Mouse (Mus musculus): ENCODE results near the gene 1700025G04Rik.
"Not testable (repeated sequence)": the region's sequence is repeated elsewhere in the genome, so short reads cannot be mapped to it uniquely, and the experiment has no call there.

The 1700025G04Rik gene

GRCm38 (mm10) chr1:151810628-151811421 lies 279.1 kb downstream of the 1700025G04Rik start:
- in situ Hi-C loops (cut with MboI; ENCODE audit: low sequenced_read_pairs) = no loop called here

DNA sequence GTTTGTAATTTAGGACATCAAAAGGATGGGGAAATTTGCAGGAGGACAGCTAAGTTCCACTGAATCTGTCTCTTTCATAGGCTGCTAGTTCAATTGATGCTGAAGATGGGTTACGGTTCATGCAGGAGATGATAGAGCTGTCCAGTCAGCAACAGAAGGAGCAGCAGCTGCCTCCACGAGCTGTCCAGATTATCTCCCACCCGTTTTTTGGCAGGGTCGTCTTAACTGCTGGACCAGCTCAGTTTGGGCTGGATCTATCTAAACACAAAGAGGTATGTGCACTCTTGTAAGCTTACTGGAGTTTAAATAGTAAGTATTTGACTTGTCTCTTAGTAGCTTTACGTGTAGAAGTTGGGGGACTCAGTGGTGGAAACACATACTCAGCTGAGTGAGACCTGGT lies 282.6 kb downstream of the 1700025G04Rik start:
- in situ Hi-C loops (cut with MboI; ENCODE audit: low sequenced_read_pairs) = no loop called here

DNA sequence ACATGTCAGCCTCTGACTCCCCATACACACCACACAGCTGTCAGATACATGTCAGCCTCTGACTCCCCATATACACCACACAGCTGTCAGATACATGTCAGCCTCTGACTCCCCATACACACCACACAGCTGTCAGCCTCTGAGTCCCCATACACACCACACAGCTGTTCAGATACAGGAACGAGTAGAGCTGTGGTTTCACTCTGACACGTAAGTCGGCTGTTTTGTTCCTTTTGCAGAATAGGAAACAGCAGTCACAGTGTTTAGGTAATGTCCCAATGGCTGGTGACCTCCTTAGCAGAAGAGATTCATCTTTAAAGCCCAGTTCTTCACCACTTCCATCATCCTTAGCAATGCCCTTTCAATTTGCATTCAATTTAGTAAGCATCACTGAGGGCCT lies 287.1 kb downstream of the 1700025G04Rik start:
- in situ Hi-C loops (cut with MboI; ENCODE audit: low sequenced_read_pairs) = not testable (repeated sequence)
